Mouse (Mus musculus) liver, adult 2 months (tissue): ENCODE measurements around the gene Gm37419.

ENCODE experiments used
- CTCF ChIP-seq: fragments of 200-500 bp; IDR thresholded peaks from 2 replicates; pipeline ENCODE4 v1.5.1; 2011; ENCODE audit warnings: low read depth, low read length, control low read depth
- POLR2A ChIP-seq: fragments of 200-500 bp; IDR thresholded peaks from 2 replicates; pipeline ENCODE4 v1.6.1; 2011; ENCODE audit warnings: low read length, control low read depth; ENCODE audit not compliant: insufficient read depth; ENCODE audit errors: extremely low read depth

DNA sequence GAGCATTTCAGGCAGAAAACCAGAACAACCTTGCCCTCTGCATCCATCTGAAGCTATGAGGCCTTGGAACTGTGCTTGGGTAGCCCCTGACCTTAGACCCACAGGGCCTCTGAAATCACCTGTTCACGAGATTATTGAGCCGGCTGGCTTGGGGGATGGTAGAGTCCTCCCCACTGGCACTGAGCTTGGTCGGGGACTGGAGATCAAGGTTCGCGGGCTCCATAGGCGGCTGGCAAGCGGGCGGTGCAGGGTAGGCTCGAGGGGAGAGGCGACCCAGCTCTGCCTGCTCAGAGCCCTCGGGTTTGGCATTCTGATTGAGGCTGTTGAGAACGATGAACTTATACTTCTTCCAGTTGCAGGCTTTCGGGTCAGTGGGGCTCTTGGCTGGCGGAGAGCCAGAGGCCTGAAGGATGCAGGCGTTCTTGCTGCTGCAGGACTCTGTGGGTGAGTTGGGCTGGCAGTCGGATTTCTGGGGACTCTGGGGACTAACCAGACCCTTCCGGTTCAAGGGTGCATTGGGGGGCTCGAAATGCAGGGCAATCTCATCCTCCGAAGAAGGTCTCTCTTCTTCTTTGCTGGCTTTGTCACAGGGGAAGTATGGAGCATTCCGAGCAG is 16.0 kb upstream of the Gm37419 start:
- no peak for TF ChIP-seq CTCF
- peak; percentile 45; the same call in 1 of the 2 replicates for TF ChIP-seq POLR2A
